Mouse (Mus musculus) liver, embryonic 14.5 days (tissue): Measurements from ENCODE around the gene Postn. TPM values are rescaled to one million over a fixed set of nuclear protein-coding genes. Genes with fewer than 3 reads are reported as not detected.

Experiments
- ATAC-seq: fragments of 200-750 bp; cut with Nextera tagmentation; 2 replicates; pipeline ENCODE4 v1.8.0; 2017; ENCODE audit warnings: moderate number of reproducible peaks, mild to moderate bottlenecking, moderate library complexity; ENCODE audit not compliant: insufficient read depth
- DNase-seq, 3 experiments: peaks; one replicate each; pipeline ENCODE4 v3.0.0-alpha.2; 2012 to 2013; ENCODE audit warnings: low read depth in 3 of 3, low spot score in 3 of 3
- H3K27ac ChIP-seq: fragments of 300-500 bp; sonication (generic); 2 replicates; pipeline ENCODE4 v1.5.1; 2014; ENCODE audit warnings: moderate library complexity, mild to moderate bottlenecking, control low read depth, inconsistent platforms
- H3K27me3 ChIP-seq: fragments of 300-500 bp; sonication (generic); 2 replicates; pipeline ENCODE4 v1.6.1; 2014; ENCODE audit warnings: mild to moderate bottlenecking, low read length, moderate library complexity; ENCODE audit not compliant: control insufficient read depth, insufficient read depth
- H3K36me3 ChIP-seq: fragments of 300-500 bp; sonication (generic); replicated peaks from 2 replicates; pipeline ENCODE4 v1.6.1; 2014; ENCODE audit warnings: low read depth; ENCODE audit not compliant: control insufficient read depth, insufficient read depth
- H3K4me1 ChIP-seq, 2 experiments: fragments of 200-500 bp in 1 of 2; fragments of 300-500 bp in 1 of 2; sonication (generic) in 1 of 2; replicated peaks; 2 replicates each; pipeline ENCODE4 v1.6.1; 2012 to 2014; ENCODE audit warnings: antibody characterized with exemption in 1 of 2, inconsistent platforms in 1 of 2, low read length in 1 of 2; ENCODE audit not compliant: control insufficient read depth in 2 of 2, insufficient read depth in 2 of 2
- H3K4me2 ChIP-seq: fragments of 300-500 bp; sonication (generic); 2 replicates; pipeline ENCODE4 v1.6.1; 2014; ENCODE audit warnings: low read depth, mild to moderate bottlenecking, control low read depth, moderate library complexity
- H3K4me3 ChIP-seq, 2 experiments: fragments of 200-500 bp in 1 of 2; fragments of 300-500 bp in 1 of 2; sonication (generic) in 1 of 2; 2 replicates each; pipeline ENCODE4 v1.5.1; 2012 to 2014; ENCODE audit warnings: low read depth in 2 of 2, low read length in 2 of 2, mild to moderate bottlenecking in 2 of 2, control low read depth in 1 of 2, inconsistent platforms in 1 of 2, moderate library complexity in 1 of 2; ENCODE audit not compliant: insufficient read depth in 1 of 2
- H3K9ac ChIP-seq: fragments of 300-500 bp; sonication (generic); replicated peaks from 2 replicates; pipeline ENCODE4 v1.6.1; 2014; ENCODE audit warnings: mild to moderate bottlenecking, control low read depth, moderate library complexity
- H3K9me3 ChIP-seq: fragments of 300-500 bp; sonication (generic); 2 replicates; pipeline ENCODE4 v1.6.1; 2016; ENCODE audit warnings: low read length, mixed read lengths; ENCODE audit not compliant: control insufficient read depth
- CTCF ChIP-seq: IDR thresholded peaks from 2 replicates; pipeline ENCODE4 v1.5.1; 2016; ENCODE audit warnings: antibody characterized with exemption, low read depth, control low read depth
- EP300 ChIP-seq: IDR thresholded peaks from 2 replicates; pipeline ENCODE4 v1.6.1; 2016; ENCODE audit warnings: antibody characterized with exemption, low read depth
- WGBS: fragments of 180-500 bp; shearing (Covaris S2); extraction: QIAGEN DNeasy Blood & Tissue Kit; methylation state at CpG from one replicate; pipeline ENCODE4 v1.1.7; 2014; ENCODE audit not compliant: insufficient replicate concordance; 5-methylcytosine and 5-hydroxymethylcytosine counted together
- polyA plus RNA-seq, 2 experiments: library from polyadenylated mRNA; depleted of rRNA in 1 of 2; stranded (reverse) in 1 of 2; unstranded in 1 of 2; fragments of >200 nt; fragmentation: Nextera tagmentation in 1 of 2; extraction: Ambion mirVana in 1 of 2; gene quantifications; 2 replicates each; pipeline versions ENCODE4 v1.2.1 to v1.2.3; 2012 to 2014

Postn gene
- polyA plus RNA-seq, 2 experiments, result 15.1 to 17.7 TPM

- TF ChIP-seq CTCF (no peak), EP300 (no peak)
- H3K4me2 ChIP-seq, result no peak overlapping the region
- no peak overlapping the region for H3K27ac ChIP-seq
- no peaks in the 10 kb centered on the region for H3K36me3 ChIP-seq
- WGBS, result 37% methylated on average over 6 of the region's 6 CpGs
- H3K27me3 ChIP-seq, result no peaks in the 10 kb centered on the region
- H3K4me3 ChIP-seq, result no peak overlapping the region
- DNase-seq (no peak), ATAC-seq (no peak)
- H3K9me3 ChIP-seq, result no peaks in the 10 kb centered on the region
- no peak overlapping the region for H3K9ac ChIP-seq
- no peaks in the 10 kb centered on the region; a peak in 1 of 4 replicates for H3K4me1 ChIP-seq
Measured at GRCm38 (mm10) chr3:54417833-54418386, 57.0 kb downstream of the Postn start.

DNA sequence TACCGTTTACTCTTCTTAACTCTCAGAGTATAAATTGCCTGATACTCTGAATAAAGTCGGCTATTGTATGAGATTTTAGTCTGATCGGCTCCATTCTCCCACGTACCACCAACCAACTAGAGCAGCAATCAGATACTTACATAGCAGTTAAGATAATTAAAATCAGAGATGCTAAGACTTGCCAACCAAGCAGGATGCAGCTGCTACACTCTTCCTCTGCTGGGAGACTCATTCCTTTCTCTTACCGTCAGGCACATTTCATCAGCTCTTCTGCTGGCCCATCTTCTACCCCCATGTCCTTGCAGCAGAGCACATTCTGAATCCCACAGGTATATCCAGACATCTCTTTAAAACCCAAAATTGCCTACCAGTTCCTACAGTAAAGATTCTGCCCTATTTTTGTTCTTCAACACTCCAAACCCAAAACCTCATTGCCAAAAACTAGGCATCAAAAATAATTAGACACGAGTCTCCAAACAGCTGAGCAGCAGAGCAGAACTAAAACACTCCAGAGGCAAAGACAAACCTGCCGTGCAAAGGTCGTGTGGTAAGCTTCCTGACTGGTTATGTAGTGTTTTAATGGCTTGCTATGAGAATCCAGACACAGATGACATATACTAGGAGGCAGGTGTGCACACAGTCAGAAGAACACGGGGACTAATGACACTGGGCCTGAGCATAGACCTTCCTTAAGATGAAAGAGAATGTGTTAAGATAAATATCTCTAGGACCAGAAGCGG is 59.5 kb downstream of the Postn start:
- ATAC-seq (no peak), DNase-seq (no peak)
- H3K27ac ChIP-seq, result no peak overlapping the region
- H3K4me1 ChIP-seq, result no peaks in the 10 kb centered on the region; a peak in 1 of 4 replicates
- TF ChIP-seq EP300 (no peak), CTCF (no peak)
- no peaks in the 10 kb centered on the region for H3K27me3 ChIP-seq
- no peak overlapping the region for H3K4me2 ChIP-seq
- no peaks in the 10 kb centered on the region for H3K36me3 ChIP-seq
- 54% methylated on average over 10 of the region's 10 CpGs for WGBS
- H3K9ac ChIP-seq, result no peak overlapping the region
- no peak overlapping the region for H3K4me3 ChIP-seq
- no peaks in the 10 kb centered on the region for H3K9me3 ChIP-seq

DNA sequence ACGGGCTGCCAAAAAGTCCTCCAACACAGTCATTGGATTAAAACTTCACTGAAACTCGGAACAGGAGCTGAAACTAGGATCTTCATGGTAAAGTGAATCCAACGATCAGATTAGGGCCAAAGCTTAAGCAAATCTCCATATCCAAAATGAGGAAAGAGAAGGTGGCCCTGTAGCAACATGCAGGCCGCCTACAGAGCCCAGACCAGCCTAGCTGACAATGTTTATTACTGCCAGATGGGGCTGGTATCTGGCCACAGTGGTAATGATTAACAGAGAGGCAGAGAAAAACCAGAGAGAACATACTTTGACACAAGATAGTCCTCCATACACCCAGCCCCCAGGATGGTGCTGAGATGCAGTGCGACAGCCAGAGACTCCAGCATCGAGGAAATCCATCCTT is 60.1 kb downstream of the Postn start:
- H3K4me2 ChIP-seq, result no peak overlapping the region
- no peak overlapping the region for H3K27ac ChIP-seq
- H3K36me3 ChIP-seq, result no peaks in the 10 kb centered on the region
- TF ChIP-seq EP300, result no peak
- TF ChIP-seq CTCF, result no peak
- ATAC-seq (no peak), DNase-seq (no peak)
- no peaks in the 10 kb centered on the region; a peak in 1 of 4 replicates for H3K4me1 ChIP-seq
- no peak overlapping the region for H3K4me3 ChIP-seq
- no peak overlapping the region for H3K9ac ChIP-seq
- WGBS, result 57% methylated on average over 6 of the region's 6 CpGs
- no peaks in the 10 kb centered on the region for H3K27me3 ChIP-seq
- no peaks in the 10 kb centered on the region for H3K9me3 ChIP-seq

DNA sequence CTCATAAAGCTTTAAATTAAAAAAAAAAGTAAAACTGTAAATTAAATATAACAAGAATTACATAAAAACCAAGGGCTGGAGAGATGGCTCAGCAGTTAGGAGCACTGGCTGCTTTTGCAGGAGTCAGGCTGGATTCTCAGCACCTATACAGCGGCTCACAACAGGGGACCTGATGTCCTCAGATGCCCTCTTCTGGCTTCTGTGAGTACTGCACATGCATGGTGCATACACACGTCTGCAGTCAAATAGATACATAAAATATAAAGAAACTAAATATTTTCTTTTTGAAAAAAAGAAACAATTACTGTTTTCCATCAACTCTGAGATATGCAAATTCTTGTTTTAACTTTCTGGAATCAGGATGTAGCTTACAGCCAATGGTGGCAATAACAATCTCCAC is 60.8 kb downstream of the Postn start:
- no peak for DNase-seq
- Histone ChIP-seq H3K4me2 (no peak overlapping the region), H3K4me1 (no peaks in the 10 kb centered on the region; a peak in 1 of 4 replicates), H3K4me3 (no peak overlapping the region), H3K27me3 (no peaks in the 10 kb centered on the region), H3K9ac (no peak overlapping the region), H3K27ac (no peak overlapping the region), H3K36me3 (no peaks in the 10 kb centered on the region), H3K9me3 (no peaks in the 10 kb centered on the region)
- WGBS, result 64% methylated on average over 2 of the region's 2 CpGs
- ATAC-seq, result no peak
- TF ChIP-seq CTCF (peak; percentile 15; the same call in 1 of the 2 replicates), EP300 (no peak)

GRCm38 (mm10) chr3:54424146-54424545 is 63.2 kb downstream of the Postn start:
- no peaks in the 10 kb centered on the region for H3K36me3 ChIP-seq
- DNase-seq, result no peak
- no peaks in the 10 kb centered on the region for H3K9me3 ChIP-seq
- WGBS, result 40% methylated on average over 4 of the region's 4 CpGs
- H3K27me3 ChIP-seq, result no peaks in the 10 kb centered on the region
- TF ChIP-seq CTCF (no peak), EP300 (no peak)
- no peaks in the 10 kb centered on the region for H3K4me1 ChIP-seq
- H3K4me3 ChIP-seq, result no peak overlapping the region
- H3K4me2 ChIP-seq, result no peak overlapping the region
- no peak overlapping the region for H3K27ac ChIP-seq
- no peak for ATAC-seq
- H3K9ac ChIP-seq, result no peak overlapping the region
